Mouse (Mus musculus) frontal cortex, postnatal 36 days (tissue): Measurements from ENCODE around the gene BC107364.
"Not testable (repeated sequence)": the region's sequence is repeated elsewhere in the genome, so short reads cannot be mapped to it uniquely, and the experiment has no call there.

Experiments
- DNase-seq, 2 experiments: peaks; one replicate each; pipeline ENCODE4 v3.0.0; 2022; ENCODE audit warnings: low spot score in 2 of 2

BC107364 gene

DNA sequence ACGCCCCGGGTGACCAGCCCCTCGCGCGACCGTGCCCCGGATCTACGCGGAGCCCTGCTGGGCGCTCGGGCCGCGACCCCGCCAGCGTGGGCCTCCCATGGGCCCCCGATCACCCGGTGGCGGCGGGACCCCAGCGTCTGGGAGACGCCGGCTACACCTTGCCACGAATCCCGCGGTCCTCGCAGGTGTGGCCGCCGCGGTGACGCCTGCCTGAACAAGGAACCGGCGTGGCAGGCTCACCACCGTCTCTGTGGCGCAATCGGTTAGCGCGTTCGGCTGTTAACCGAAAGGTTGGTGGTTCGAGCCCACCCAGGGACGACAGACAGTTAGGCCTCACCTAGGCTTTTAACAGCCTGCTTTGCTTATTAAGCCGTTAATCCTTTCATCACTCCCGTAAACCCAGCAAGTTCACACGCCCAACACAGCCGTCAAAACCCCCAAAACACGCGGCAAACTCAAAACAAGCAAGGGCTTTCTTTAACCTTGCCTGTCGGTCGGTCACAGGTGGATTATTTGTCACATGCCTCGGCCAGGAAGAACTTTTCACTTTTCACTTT is 847 bp downstream of the BC107364 start:
- DNase-seq: not testable (repeated sequence)

GRCm38 (mm10) chr3:96450586-96450896 is 1.6 kb downstream of the BC107364 start:
- DNase-seq: not testable (repeated sequence)

- DNase-seq: not testable (repeated sequence)
Observed at GRCm38 (mm10) chr3:96449762-96450585, 2.1 kb downstream of the BC107364 start.

GRCm38 (mm10) chr3:96445436-96445835 is 6.7 kb downstream of the BC107364 start:
- DNase-seq: no peak

GRCm38 (mm10) chr3:96440578-96440977 is 11.5 kb downstream of the BC107364 start:
- DNase-seq: peak; percentile 42 to 68

GRCm38 (mm10) chr3:96435557-96436091 is 16.5 kb downstream of the BC107364 start:
- DNase-seq: peak; percentile 64 to 68

- no peak for DNase-seq
Observed at GRCm38 (mm10) chr3:96432207-96432606, 19.9 kb downstream of the BC107364 start.

- DNase-seq: no peak
Observed at GRCm38 (mm10) chr3:96429819-96430132, 22.3 kb downstream of the BC107364 start.

- DNase-seq: no peak
Observed at GRCm38 (mm10) chr3:96428941-96429818, 22.9 kb downstream of the BC107364 start.

- DNase-seq: peak; percentile 65 to 78
Observed at GRCm38 (mm10) chr3:96427761-96428462, 24.2 kb downstream of the BC107364 start.

GRCm38 (mm10) chr3:96427311-96427710 is 24.8 kb downstream of the BC107364 start:
- no peak for DNase-seq

GRCm38 (mm10) chr3:96426268-96426667 is 25.8 kb downstream of the BC107364 start:
- DNase-seq: no peak

DNA sequence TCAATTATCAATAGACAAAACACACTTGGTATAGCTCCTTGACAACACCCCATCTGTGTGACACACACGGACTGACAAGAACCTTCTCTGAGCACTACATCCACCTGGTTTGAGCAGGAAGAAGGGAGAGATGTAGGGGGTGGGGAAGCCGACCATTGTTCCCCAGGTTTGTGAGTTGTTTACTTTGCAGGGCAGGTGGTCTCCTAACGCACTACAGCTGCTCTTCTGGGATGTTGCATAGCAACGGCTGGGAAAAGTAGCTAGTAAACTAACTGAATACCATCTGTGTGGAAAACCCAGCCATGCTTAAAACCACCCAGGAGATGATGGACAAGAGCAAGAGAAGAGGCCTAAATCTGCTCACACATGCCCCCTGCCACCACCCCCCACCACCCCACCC is 27.7 kb downstream of the BC107364 start:
- not testable (repeated sequence) for DNase-seq

DNA sequence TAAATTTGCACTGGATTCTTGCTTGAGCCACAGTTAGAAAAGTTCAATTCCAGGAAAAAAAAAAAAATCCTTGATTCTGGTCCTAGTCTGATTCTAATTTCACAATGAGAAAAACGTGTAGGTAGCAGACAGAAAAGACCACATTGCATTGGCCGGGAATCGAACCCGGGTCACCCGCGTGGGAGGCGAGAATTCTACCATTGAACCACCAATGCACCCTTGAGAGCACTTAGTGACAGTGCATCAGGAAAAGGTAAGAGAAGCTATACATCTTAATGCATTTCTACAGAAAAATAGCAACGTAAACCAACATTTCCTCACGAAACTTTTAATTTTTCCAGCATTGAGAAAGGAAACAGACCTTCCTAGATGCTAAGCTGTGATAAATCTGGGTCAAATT is 28.2 kb downstream of the BC107364 start:
- DNase-seq: no peak

DNA sequence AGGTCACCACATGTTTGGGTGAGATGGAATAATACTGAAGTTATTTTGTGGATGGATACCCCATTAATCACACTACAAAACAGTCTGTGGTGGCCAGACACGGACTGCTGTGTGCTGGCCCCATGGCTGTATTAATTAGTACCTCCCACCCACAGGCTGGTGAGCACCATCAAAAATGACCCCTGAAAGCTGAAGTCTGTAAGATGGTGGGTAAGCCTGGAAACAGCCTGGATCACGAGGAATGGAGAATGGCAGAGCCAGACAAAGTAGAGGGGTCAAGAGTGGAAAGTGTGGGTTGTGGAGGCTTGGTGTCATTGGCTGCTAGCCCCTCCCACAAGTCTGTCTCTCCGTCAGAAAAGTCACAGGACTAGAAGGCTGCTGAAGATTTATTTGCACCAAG is 31.3 kb downstream of the BC107364 start:
- no peak for DNase-seq

DNA sequence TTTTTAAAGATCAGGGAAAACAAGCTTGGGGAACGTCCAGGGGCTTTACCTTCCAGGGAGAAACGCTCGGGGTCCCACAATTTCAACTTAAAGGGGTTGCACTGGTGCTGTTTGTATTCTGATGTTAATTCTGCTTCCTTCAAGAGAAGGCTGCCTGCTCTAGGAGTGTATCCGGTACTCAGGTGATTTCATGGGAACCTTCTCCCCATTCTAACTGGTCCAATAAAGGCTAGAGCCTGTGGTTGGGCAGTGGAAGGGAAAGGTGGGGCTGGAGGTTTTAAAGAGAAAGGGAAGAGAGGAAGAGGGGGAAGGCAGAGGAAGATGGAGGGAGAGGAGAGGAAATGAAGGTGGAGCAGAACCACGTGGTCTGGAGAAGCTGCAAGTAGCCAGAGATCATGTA is 33.2 kb downstream of the BC107364 start:
- DNase-seq: not testable (repeated sequence)

DNA sequence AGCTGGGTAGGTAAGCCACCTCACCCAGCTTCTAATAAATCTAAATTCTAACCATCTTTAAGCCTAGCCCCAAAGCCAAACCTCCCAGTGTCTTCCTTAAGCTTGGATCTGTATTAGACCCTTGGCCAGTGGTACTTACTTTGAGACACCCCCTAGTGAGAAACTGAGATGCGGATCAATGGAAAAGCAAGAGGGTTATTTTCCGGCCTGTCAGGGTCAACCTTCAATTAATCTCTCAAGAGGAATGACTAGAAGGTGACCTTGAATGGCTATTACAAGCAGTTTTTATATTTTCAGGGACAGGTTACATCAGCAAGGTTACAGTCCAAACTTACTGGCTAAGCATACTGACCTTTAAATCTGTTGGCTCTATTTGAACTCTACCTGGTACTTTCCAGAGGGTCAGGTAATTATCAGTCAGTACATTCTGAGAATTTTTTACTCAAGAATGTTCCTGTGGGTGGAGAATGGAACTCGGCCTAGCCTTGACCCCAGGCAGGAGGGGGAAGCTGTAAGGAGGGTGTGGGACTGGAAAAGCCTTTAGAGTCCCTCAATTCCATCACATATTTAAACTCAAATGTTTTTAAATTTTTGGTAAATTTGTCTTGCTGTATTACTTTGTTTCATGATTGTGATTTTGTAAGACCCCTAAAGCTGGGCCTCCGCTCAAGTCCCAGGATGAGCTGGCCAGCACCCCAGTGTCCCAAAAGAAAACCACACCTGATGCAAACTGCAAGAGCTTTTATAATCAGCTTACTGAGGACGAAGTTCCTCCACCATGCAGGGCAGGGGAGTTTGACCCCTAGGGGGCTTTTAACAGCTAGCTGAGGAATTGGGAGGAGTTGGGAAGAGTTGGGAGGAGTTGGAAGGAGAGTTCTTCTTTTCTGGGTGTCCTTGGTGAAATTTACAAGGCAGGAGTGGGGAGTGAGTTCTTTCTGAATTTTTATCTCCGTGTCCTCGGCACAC is 34.0 kb downstream of the BC107364 start:
- DNase-seq: no peak

DNA sequence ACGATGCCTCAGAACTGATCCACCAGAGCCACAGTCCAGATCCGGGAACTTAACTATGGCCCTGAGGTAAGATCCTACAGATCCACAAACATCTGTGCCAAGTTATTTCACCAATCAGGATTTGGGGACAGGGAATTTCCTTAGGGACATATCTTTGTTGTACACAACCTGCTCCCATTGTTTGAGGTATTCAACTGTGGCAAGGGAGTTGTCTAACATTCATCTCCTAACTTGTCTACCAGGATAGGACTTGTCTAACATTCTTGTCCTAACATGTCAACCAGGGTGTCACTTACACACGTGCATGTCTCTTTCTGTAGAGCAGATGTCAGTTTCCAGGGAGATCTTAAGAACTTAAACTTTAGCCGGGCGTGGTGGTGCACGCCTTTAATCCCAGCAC is 35.5 kb downstream of the BC107364 start:
- no peak for DNase-seq

- DNase-seq: no peak
Observed at GRCm38 (mm10) chr3:96416056-96416455, 36.0 kb downstream of the BC107364 start.

- no peak for DNase-seq
Observed at GRCm38 (mm10) chr3:96414951-96415327, 37.2 kb downstream of the BC107364 start.
